Mouse (Mus musculus): Measurements from ENCODE around the gene Szrd1.

Gene Szrd1

GRCm38 (mm10) chr4:141066709-141067515 is 72.7 kb downstream of the Szrd1 start:
- DNase-seq, result no peak

GRCm38 (mm10) chr4:141065123-141065522 is 74.5 kb downstream of the Szrd1 start:
- DNase-seq, result peak; percentile 91

GRCm38 (mm10) chr4:141064104-141064659 is 75.4 kb downstream of the Szrd1 start:
- DNase-seq, result no peak
